Mouse (Mus musculus) hindbrain, embryonic 13.5 days (tissue): ENCODE results near the gene 1600014C23Rik. TPM values are rescaled to one million over a fixed set of nuclear protein-coding genes. Genes with fewer than 3 reads are reported as not detected.

ENCODE experiments used
- ATAC-seq: fragments of 200-750 bp; cut with Nextera tagmentation; 2 replicates; pipeline ENCODE4 v1.8.0; 2017; ENCODE audit warnings: moderate TSS enrichment; ENCODE audit not compliant: low FRiP score
- H3K27ac ChIP-seq: fragments of 300-500 bp; sonication (generic); 2 replicates; pipeline ENCODE4 v1.5.1; 2015; ENCODE audit warnings: inconsistent platforms, mild to moderate bottlenecking, moderate library complexity
- H3K27me3 ChIP-seq: fragments of 300-500 bp; sonication (generic); 2 replicates; pipeline ENCODE4 v1.6.1; 2015; ENCODE audit warnings: mild to moderate bottlenecking, inconsistent platforms
- H3K36me3 ChIP-seq: fragments of 300-500 bp; sonication (generic); 2 replicates; pipeline ENCODE4 v1.6.1; 2015; ENCODE audit warnings: mild to moderate bottlenecking, inconsistent platforms
- H3K4me1 ChIP-seq: fragments of 300-500 bp; sonication (generic); replicated peaks from 2 replicates; pipeline ENCODE4 v1.6.1; 2015; ENCODE audit warnings: inconsistent platforms
- H3K4me2 ChIP-seq: fragments of 300-500 bp; sonication (generic); 2 replicates; pipeline ENCODE4 v1.6.1; 2015; ENCODE audit warnings: inconsistent platforms, mild to moderate bottlenecking, moderate library complexity
- H3K4me3 ChIP-seq: fragments of 300-500 bp; sonication (generic); 2 replicates; pipeline ENCODE4 v1.5.1; 2015; ENCODE audit warnings: mild to moderate bottlenecking, inconsistent platforms
- H3K9ac ChIP-seq: fragments of 300-500 bp; sonication (generic); 2 replicates; pipeline ENCODE4 v1.6.1; 2015; ENCODE audit warnings: mild to moderate bottlenecking, inconsistent platforms
- H3K9me3 ChIP-seq: fragments of 300-500 bp; sonication (generic); 2 replicates; pipeline ENCODE4 v1.6.1; 2016; ENCODE audit warnings: inconsistent platforms
- WGBS: fragments of 180-500 bp; shearing (Covaris S2); methylation state at CpG from one replicate; pipeline ENCODE4 v1.1.7; 2015; 5-methylcytosine and 5-hydroxymethylcytosine counted together
- polyA plus RNA-seq: library from polyadenylated mRNA; unstranded; fragments of >200 nt; fragmentation: Nextera tagmentation; extraction: Ambion mirVana; gene quantifications from 2 replicates; pipeline ENCODE4 v1.2.1, GENCODE M21; 2015

The 1600014C23Rik gene
- polyA plus RNA-seq, 1 experiment from 2014 or later: not detected

GRCm38 (mm10) chr17:45696981-45697380 lies 36.7 kb downstream of the 1600014C23Rik start:
- WGBS: 94% methylated on average over 9 of the region's 9 CpGs
- H3K36me3 ChIP-seq: peaks cover 23% of the 10 kb centered on the region

GRCm38 (mm10) chr17:45695227-45696120 lies 38.2 kb downstream of the 1600014C23Rik start:
- H3K9me3 ChIP-seq: no peaks in the 10 kb centered on the region
- no peak overlapping the region for H3K27ac ChIP-seq
- no peak overlapping the region for H3K4me3 ChIP-seq
- no peak for ATAC-seq
- 81% methylated on average over 23 of the region's 23 CpGs for WGBS
- no peaks in the 10 kb centered on the region for H3K27me3 ChIP-seq
- no peak overlapping the region for H3K9ac ChIP-seq
- no peak overlapping the region for H3K4me2 ChIP-seq
- H3K36me3 ChIP-seq: peaks cover 23% of the 10 kb centered on the region
- H3K4me1 ChIP-seq: 0 out of 2 replicates have a peak, but pooled peaks cover 5% of the 10 kb centered on the region

More at GRCm38 (mm10) chr17:45696981-45697380, 36.7 kb downstream of the 1600014C23Rik start:
- no peak for ATAC-seq
- no peak overlapping the region for H3K27ac ChIP-seq
- H3K27me3 ChIP-seq: no peaks in the 10 kb centered on the region
- no peaks in the 10 kb centered on the region for H3K9me3 ChIP-seq
- no peak overlapping the region for H3K4me3 ChIP-seq
- no peak overlapping the region for H3K9ac ChIP-seq
- no peak overlapping the region for H3K4me2 ChIP-seq
- 0 out of 2 replicates have a peak, but pooled peaks cover 8% of the 10 kb centered on the region for H3K4me1 ChIP-seq

- 89% methylated on average over 18 of the region's 18 CpGs for WGBS
- Histone ChIP-seq H3K4me1 (no peaks in the 10 kb centered on the region), H3K9me3 (no peaks in the 10 kb centered on the region), H3K36me3 (peaks cover 20% of the 10 kb centered on the region), H3K27me3 (no peaks in the 10 kb centered on the region), H3K4me3 (no peak overlapping the region), H3K9ac (peak overlapping the region; percentile 8; the same call in 1 of the 2 replicates), H3K4me2 (no peak overlapping the region), H3K27ac (no peak overlapping the region)
- no peak for ATAC-seq
These were observed 39.7 kb downstream of the 1600014C23Rik start for GRCm38 (mm10) chr17:45693812-45694565.

- no peak for ATAC-seq
- no peak overlapping the region for H3K9ac ChIP-seq
- H3K4me3 ChIP-seq: no peak overlapping the region
- no peaks in the 10 kb centered on the region for H3K9me3 ChIP-seq
- no peak overlapping the region for H3K4me2 ChIP-seq
- WGBS: 87% methylated on average over 5 of the region's 5 CpGs
- H3K27ac ChIP-seq: no peak overlapping the region
- no peaks in the 10 kb centered on the region for H3K27me3 ChIP-seq
- peaks cover 7% of the 10 kb centered on the region for H3K36me3 ChIP-seq
- peaks cover 8% of the 10 kb centered on the region for H3K4me1 ChIP-seq
These were observed 41.5 kb downstream of the 1600014C23Rik start for GRCm38 (mm10) chr17:45692159-45692558.

GRCm38 (mm10) chr17:45690044-45690443 lies 43.6 kb downstream of the 1600014C23Rik start:
- no peaks in the 10 kb centered on the region for H3K9me3 ChIP-seq
- H3K4me2 ChIP-seq: no peak overlapping the region
- H3K4me1 ChIP-seq: peaks cover 16% of the 10 kb centered on the region
- 96% methylated on average over 4 of the region's 4 CpGs for WGBS
- H3K4me3 ChIP-seq: no peak overlapping the region
- H3K27me3 ChIP-seq: no peaks in the 10 kb centered on the region
- no peak overlapping the region for H3K27ac ChIP-seq
- no peak overlapping the region for H3K9ac ChIP-seq
- no peak for ATAC-seq
- H3K36me3 ChIP-seq: no peaks in the 10 kb centered on the region

- ATAC-seq: no peak
- Histone ChIP-seq H3K27me3 (no peaks in the 10 kb centered on the region), H3K9ac (no peak overlapping the region), H3K36me3 (no peaks in the 10 kb centered on the region), H3K4me1 (peaks cover 26% of the 10 kb centered on the region), H3K27ac (no peak overlapping the region), H3K4me2 (no peak overlapping the region), H3K9me3 (no peaks in the 10 kb centered on the region), H3K4me3 (no peak overlapping the region)
- 93% methylated on average over 9 of the region's 9 CpGs for WGBS
These were observed 44.5 kb downstream of the 1600014C23Rik start for GRCm38 (mm10) chr17:45689120-45689519.

GRCm38 (mm10) chr17:45686716-45687115 lies 46.9 kb downstream of the 1600014C23Rik start, which contains the start of gene Tmem63b:
Gene Tmem63b, minus strand, starts transcription at chr17:45686905.
- ATAC-seq: no peak; the same call in 1 of the 2 replicates
- Histone ChIP-seq H3K4me3 (peak within 1 kb of the TSS; percentile 88), H3K4me1 (peaks cover 34% of the 10 kb centered on the region), H3K27ac (peak within 1 kb of the TSS; percentile 96), H3K9ac (peak within 1 kb of the TSS; percentile 96), H3K27me3 (no peaks in the 10 kb centered on the region), H3K4me2 (peak within 1 kb of the TSS; percentile 89), H3K9me3 (no peaks in the 10 kb centered on the region), H3K36me3 (no peaks in the 10 kb centered on the region)
- WGBS: 8% methylated on average over 12 of the region's 12 CpGs

GRCm38 (mm10) chr17:45686093-45686619 lies 47.5 kb downstream of the 1600014C23Rik start, which contains the start of gene Mrpl14:
Gene Mrpl14, plus strand, starts transcription at chr17:45686322.
- H3K4me1 ChIP-seq: peaks cover 35% of the 10 kb centered on the region
- WGBS: under 1% methylated on average over 47 of the region's 50 CpGs
- H3K36me3 ChIP-seq: no peaks in the 10 kb centered on the region
- peak within 1 kb of the TSS; percentile 88 for H3K4me3 ChIP-seq
- peak within 1 kb of the TSS; percentile 96 for H3K27ac ChIP-seq
- no peaks in the 10 kb centered on the region for H3K27me3 ChIP-seq
- no peaks in the 10 kb centered on the region for H3K9me3 ChIP-seq
- H3K4me2 ChIP-seq: peak within 1 kb of the TSS; percentile 89
- peak; percentile 90 for ATAC-seq
- peak within 1 kb of the TSS; percentile 96 for H3K9ac ChIP-seq

- H3K27ac ChIP-seq: peak overlapping the region; percentile 96
- no peaks in the 10 kb centered on the region for H3K36me3 ChIP-seq
- H3K9ac ChIP-seq: peak overlapping the region; percentile 96
- peak; percentile 50 for ATAC-seq
- H3K4me2 ChIP-seq: peak overlapping the region; percentile 77
- H3K9me3 ChIP-seq: no peaks in the 10 kb centered on the region
- H3K4me1 ChIP-seq: peaks cover 42% of the 10 kb centered on the region
- H3K4me3 ChIP-seq: peak overlapping the region; percentile 88
- under 1% methylated on average over 55 of the region's 58 CpGs for WGBS
- H3K27me3 ChIP-seq: no peaks in the 10 kb centered on the region
These were observed 48.2 kb downstream of the 1600014C23Rik start for GRCm38 (mm10) chr17:45685171-45686092.

- Histone ChIP-seq H3K27me3 (no peaks in the 10 kb centered on the region), H3K4me3 (peak overlapping the region; percentile 88), H3K27ac (peak overlapping the region; percentile 96), H3K9ac (peak overlapping the region; percentile 96), H3K36me3 (no peaks in the 10 kb centered on the region), H3K4me2 (peak overlapping the region; percentile 77), H3K4me1 (peaks cover 44% of the 10 kb centered on the region), H3K9me3 (no peaks in the 10 kb centered on the region)
- ATAC-seq: peak; percentile 14
- WGBS: 24% methylated on average over 14 of the region's 14 CpGs
These were observed 48.9 kb downstream of the 1600014C23Rik start for GRCm38 (mm10) chr17:45684667-45685131.
